Mouse (Mus musculus) E14TG2a.4 (cell line): ENCODE data around the gene Hadha.

Experiments used
- H3K27me3 ChIP-seq: 2 replicates; pipeline ENCODE4 v1.6.1; 2014; ENCODE audit warnings: low read length, control low read depth; ENCODE audit not compliant: insufficient read depth
- H3K36me3 ChIP-seq: 2 replicates; pipeline ENCODE4 v1.6.1; 2014; ENCODE audit warnings: low read length, control low read depth; ENCODE audit not compliant: insufficient read depth
- H3K4me1 ChIP-seq: replicated peaks from 2 replicates; pipeline ENCODE4 v1.6.1; 2014; ENCODE audit warnings: low read depth, low read length, control low read depth
- H3K4me3 ChIP-seq: replicated peaks from 2 replicates; pipeline ENCODE4 v1.5.1; 2014; ENCODE audit warnings: mild to moderate bottlenecking, low read length
- H3K9me3 ChIP-seq: 2 replicates; pipeline ENCODE4 v1.6.1; 2014; ENCODE audit warnings: low read length, control low read depth
- CTCF ChIP-seq: conservative IDR thresholded peaks from 2 replicates; pipeline ENCODE4 v1.5.1; 2014; ENCODE audit warnings: low read length
- NANOG ChIP-seq: IDR thresholded peaks from 2 replicates; pipeline ENCODE4 v1.6.1; 2014; ENCODE audit warnings: borderline replicate concordance, low read length, mixed read lengths
- POU5F1 ChIP-seq: IDR thresholded peaks from 2 replicates; pipeline ENCODE4 v1.6.1; 2014; ENCODE audit warnings: low read length, borderline replicate concordance

Gene Hadha

DNA sequence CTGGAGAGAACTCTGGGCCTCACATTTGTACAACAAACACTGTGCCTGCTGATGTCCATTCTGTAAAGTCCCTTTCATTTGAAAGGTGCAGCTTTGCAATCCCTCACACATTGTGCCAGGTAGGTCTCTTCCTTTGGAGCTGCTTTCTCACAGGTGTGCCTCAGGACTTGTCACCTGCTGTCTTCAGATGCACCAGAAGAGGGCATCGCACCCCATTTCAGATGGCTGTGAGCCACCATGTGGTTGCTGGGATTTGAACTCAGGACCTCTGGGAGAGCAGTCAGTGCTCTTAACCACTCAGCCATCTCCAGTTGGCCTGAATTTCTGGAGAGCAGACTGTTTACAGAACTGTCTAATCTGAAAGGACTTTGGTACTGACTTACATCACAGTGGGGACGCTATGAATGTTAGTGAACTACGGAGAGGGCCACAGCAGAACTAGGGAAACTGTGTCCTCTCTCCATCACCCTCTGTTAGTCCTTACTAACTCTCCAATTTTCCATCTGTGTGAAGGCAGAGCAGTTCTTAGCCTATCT lies 42.4 kb downstream of the Hadha start:
- H3K36me3 ChIP-seq = peaks cover 12% of the 10 kb centered on the region; the same call in 1 of the 2 replicates
- no peak overlapping the region for H3K4me3 ChIP-seq
- H3K4me1 ChIP-seq = peaks cover 60% of the 10 kb centered on the region
- peak; percentile 26 for TF ChIP-seq CTCF
- TF ChIP-seq NANOG = no peak
- no peak for TF ChIP-seq POU5F1
- H3K27me3 ChIP-seq = peaks cover 76% of the 10 kb centered on the region
- H3K9me3 ChIP-seq = no peaks in the 10 kb centered on the region

DNA sequence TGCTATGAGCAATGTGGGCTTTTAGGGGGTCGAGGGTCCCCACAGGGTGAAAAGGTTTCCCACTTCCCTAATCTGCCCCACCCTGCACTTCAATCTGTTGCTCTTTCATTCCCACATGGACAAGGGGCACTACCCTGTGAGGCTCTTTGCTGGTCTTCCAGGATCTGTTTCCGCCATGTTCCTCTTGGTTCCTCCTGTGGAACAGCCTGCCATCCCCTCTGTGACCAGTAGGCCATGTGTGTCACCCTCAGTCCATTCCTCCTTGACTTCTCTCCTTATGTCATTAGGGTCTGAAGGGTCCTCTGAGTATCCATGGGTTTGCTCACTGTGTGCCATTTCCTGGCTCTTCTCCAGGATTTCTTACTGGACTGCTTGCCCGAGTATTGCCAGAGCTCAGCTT lies 43.2 kb downstream of the Hadha start:
- TF ChIP-seq NANOG (no peak), CTCF (no peak; the same call in 1 of the 2 replicates), POU5F1 (no peak)
- Histone ChIP-seq H3K4me1 (peaks cover 68% of the 10 kb centered on the region), H3K36me3 (peaks cover 5% of the 10 kb centered on the region; the same call in 1 of the 2 replicates), H3K4me3 (peak overlapping the region; percentile 45), H3K9me3 (no peaks in the 10 kb centered on the region), H3K27me3 (peaks cover 84% of the 10 kb centered on the region)

- Histone ChIP-seq H3K9me3 (no peaks in the 10 kb centered on the region), H3K4me3 (peak overlapping the region; percentile 45), H3K4me1 (peaks cover 68% of the 10 kb centered on the region), H3K27me3 (peaks cover 91% of the 10 kb centered on the region), H3K36me3 (no peaks in the 10 kb centered on the region)
- TF ChIP-seq POU5F1 (no peak), NANOG (no peak)
Observed at GRCm38 (mm10) chr5:30111126-30111525, 43.8 kb downstream of the Hadha start.

DNA sequence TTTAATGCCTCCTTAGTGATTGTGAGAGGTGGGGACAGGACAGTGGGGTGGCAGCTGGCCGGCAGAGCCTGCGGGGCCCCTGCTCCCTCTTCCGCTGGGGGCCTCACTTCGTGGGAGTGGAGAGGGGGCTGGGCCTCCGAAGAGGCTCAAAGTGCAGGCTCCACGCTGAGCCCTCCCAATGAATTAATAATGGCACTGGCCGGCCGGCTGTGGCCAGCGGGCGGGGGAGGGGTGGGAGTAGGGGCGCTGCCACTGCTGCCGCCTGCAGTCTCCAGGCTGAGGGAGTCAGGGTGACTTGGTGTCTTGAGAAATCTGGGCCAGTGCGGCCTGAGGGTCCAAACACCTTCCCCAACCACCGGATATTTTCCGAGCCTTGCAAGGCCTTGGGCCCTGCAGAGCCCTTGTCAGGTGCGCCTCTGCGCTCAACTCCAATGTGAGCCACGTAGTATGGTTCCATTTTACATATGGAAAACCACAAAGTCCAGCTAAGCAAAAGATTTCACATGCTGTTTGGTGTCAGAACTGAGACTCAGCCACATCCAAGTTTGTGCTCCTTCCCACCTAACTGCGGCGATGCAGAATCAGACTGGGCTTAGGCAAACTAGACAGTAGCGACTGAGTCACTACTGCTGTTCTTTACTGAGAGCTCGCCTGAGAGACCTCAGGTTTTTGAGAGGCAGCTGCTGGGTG lies 44.4 kb downstream of the Hadha start:
- no peaks in the 10 kb centered on the region for H3K9me3 ChIP-seq
- peak overlapping the region; percentile 45 for H3K4me3 ChIP-seq
- H3K27me3 ChIP-seq = peaks cover 93% of the 10 kb centered on the region
- no peaks in the 10 kb centered on the region for H3K36me3 ChIP-seq
- TF ChIP-seq POU5F1 (no peak), CTCF (no peak), NANOG (no peak)
- H3K4me1 ChIP-seq = peaks cover 68% of the 10 kb centered on the region

- no peaks in the 10 kb centered on the region for H3K36me3 ChIP-seq
- peaks cover 68% of the 10 kb centered on the region for H3K4me1 ChIP-seq
- H3K4me3 ChIP-seq = no peak overlapping the region
- H3K27me3 ChIP-seq = peaks cover 94% of the 10 kb centered on the region
- TF ChIP-seq CTCF (no peak), NANOG (no peak), POU5F1 (no peak)
- H3K9me3 ChIP-seq = no peaks in the 10 kb centered on the region
Observed at GRCm38 (mm10) chr5:30109899-30110298, 45.1 kb downstream of the Hadha start.

GRCm38 (mm10) chr5:30108233-30108632 lies 46.7 kb downstream of the Hadha start:
- no peaks in the 10 kb centered on the region for H3K36me3 ChIP-seq

GRCm38 (mm10) chr5:30107611-30108041 lies 47.3 kb downstream of the Hadha start:
- no peaks in the 10 kb centered on the region for H3K36me3 ChIP-seq
- TF ChIP-seq POU5F1 (no peak), CTCF (no peak)
- H3K9me3 ChIP-seq = no peaks in the 10 kb centered on the region
- peak overlapping the region; percentile 27; the same call in 1 of the 2 replicates for H3K4me3 ChIP-seq
- peaks cover 89% of the 10 kb centered on the region for H3K27me3 ChIP-seq
- H3K4me1 ChIP-seq = peaks cover 63% of the 10 kb centered on the region

More at GRCm38 (mm10) chr5:30108233-30108632, 46.7 kb downstream of the Hadha start:
- TF ChIP-seq NANOG (no peak), CTCF (no peak), POU5F1 (no peak)
- Histone ChIP-seq H3K9me3 (no peaks in the 10 kb centered on the region), H3K4me3 (no peak overlapping the region), H3K27me3 (peaks cover 89% of the 10 kb centered on the region), H3K4me1 (peaks cover 65% of the 10 kb centered on the region)

GRCm38 (mm10) chr5:30107186-30107585 lies 47.8 kb downstream of the Hadha start:
- no peak for TF ChIP-seq NANOG
- no peak for TF ChIP-seq POU5F1
- TF ChIP-seq CTCF = no peak
- Histone ChIP-seq H3K4me3 (peak overlapping the region; percentile 27; the same call in 1 of the 2 replicates), H3K27me3 (peaks cover 86% of the 10 kb centered on the region), H3K4me1 (peaks cover 63% of the 10 kb centered on the region), H3K9me3 (no peaks in the 10 kb centered on the region), H3K36me3 (no peaks in the 10 kb centered on the region)

DNA sequence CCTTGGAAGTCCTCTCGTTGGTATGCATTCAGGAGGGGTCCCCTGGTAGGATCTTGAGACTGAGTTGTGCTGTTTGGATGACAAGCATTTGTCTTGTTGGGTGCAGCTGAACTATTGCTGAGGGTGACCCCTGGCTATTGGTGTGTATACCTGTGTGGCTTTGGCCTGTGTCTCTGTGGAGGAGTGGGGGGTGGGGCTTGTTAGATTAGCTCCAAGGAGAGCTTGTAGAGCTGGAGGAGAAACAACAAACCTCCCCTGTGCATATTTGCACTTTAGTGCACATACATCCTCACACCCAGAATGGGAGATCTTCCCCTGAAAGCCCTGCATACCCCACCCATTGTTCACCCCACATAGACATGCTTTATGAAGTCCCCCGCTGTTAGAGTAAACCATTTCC lies 48.2 kb downstream of the Hadha start:
- TF ChIP-seq POU5F1 (no peak), NANOG (no peak), CTCF (no peak)
- Histone ChIP-seq H3K36me3 (no peaks in the 10 kb centered on the region), H3K4me3 (peak overlapping the region; percentile 27; the same call in 1 of the 2 replicates)

More for the DNA sequence above, 48.2 kb downstream of the Hadha start:
- H3K9me3 ChIP-seq = no peaks in the 10 kb centered on the region
- peaks cover 82% of the 10 kb centered on the region for H3K27me3 ChIP-seq
- peaks cover 60% of the 10 kb centered on the region for H3K4me1 ChIP-seq
